Mouse (Mus musculus) erythroblast, adult 5-6 weeks (primary cell): ENCODE results near the gene Ptgir. TPM values are rescaled to one million over a fixed set of nuclear protein-coding genes. Genes with fewer than 3 reads are reported as not detected.

Source experiments
- ATAC-seq: replicated peaks from 2 replicates; pipeline ENCODE4 v1.8.0; 2016; ENCODE audit warnings: moderate number of reproducible peaks, mild to moderate bottlenecking, moderate TSS enrichment, inconsistent platforms; ENCODE audit not compliant: poor library complexity, low FRiP score, severe bottlenecking
- total RNA-seq, 2 experiments: library from RNA; stranded (forward) in 1 of 2; stranded (reverse) in 1 of 2; fragments of 150-400 nt in 1 of 2; fragments of 200-764, 138-1000 nt in 1 of 2; gene quantifications; 2 replicates each; pipeline versions ENCODE4 v1.2.3 to v1.2.4; 2015 to 2017; ENCODE audit warnings: low replicate concordance in 2 of 2

Gene Ptgir
- total RNA-seq, 2 experiments from 2014 or later = 1.8 to 6.7 TPM

- no peak for ATAC-seq
Measured at GRCm38 (mm10) chr7:16914453-16915343, 8.4 kb downstream of the Ptgir start.

- ATAC-seq = no peak
Measured at GRCm38 (mm10) chr7:16915461-16916340, 9.4 kb downstream of the Ptgir start.

- ATAC-seq = no peak
Measured at GRCm38 (mm10) chr7:16916342-16917265, 10.3 kb downstream of the Ptgir start.

GRCm38 (mm10) chr7:16917447-16917846 is 11.2 kb downstream of the Ptgir start:
- ATAC-seq = no peak

GRCm38 (mm10) chr7:16918014-16918413 is 11.7 kb downstream of the Ptgir start:
- no peak for ATAC-seq

- no peak for ATAC-seq
Measured at GRCm38 (mm10) chr7:16918670-16919069, 12.4 kb downstream of the Ptgir start.

- ATAC-seq = peak; percentile 62
Measured at GRCm38 (mm10) chr7:16919395-16920149, 13.3 kb downstream of the Ptgir start.

- ATAC-seq = no peak
Measured at GRCm38 (mm10) chr7:16920150-16920579, 13.9 kb downstream of the Ptgir start.

GRCm38 (mm10) chr7:16920818-16921791 is 14.8 kb downstream of the Ptgir start:
- ATAC-seq = no peak

GRCm38 (mm10) chr7:16921881-16922335 is 15.6 kb downstream of the Ptgir start:
- ATAC-seq = no peak

GRCm38 (mm10) chr7:16922360-16922973 is 16.2 kb downstream of the Ptgir start:
- peak; percentile 47 for ATAC-seq

GRCm38 (mm10) chr7:16923283-16924036 is 17.2 kb downstream of the Ptgir start:
- no peak for ATAC-seq

GRCm38 (mm10) chr7:16924037-16924834 is 17.9 kb downstream of the Ptgir start, which contains the start of gene Calm3:
Calm3 (minus strand) TSS chr7:16924114.
- ATAC-seq = peak; percentile 85

GRCm38 (mm10) chr7:16928341-16928740 is 22.1 kb downstream of the Ptgir start:
- no peak for ATAC-seq

GRCm38 (mm10) chr7:16930850-16931249 is 24.6 kb downstream of the Ptgir start:
- ATAC-seq = peak; percentile 89
